Mouse (Mus musculus): ENCODE data around the gene Nell1. TPM values are rescaled to one million over a fixed set of nuclear protein-coding genes. Genes with fewer than 3 reads are reported as not detected.
A peak's percentile ranks its signal among the peaks of the same experiment; 100 is the strongest.

The Nell1 gene
- polyA plus RNA-seq, 1 experiment from 2014 or later: 14.6 TPM

DNA sequence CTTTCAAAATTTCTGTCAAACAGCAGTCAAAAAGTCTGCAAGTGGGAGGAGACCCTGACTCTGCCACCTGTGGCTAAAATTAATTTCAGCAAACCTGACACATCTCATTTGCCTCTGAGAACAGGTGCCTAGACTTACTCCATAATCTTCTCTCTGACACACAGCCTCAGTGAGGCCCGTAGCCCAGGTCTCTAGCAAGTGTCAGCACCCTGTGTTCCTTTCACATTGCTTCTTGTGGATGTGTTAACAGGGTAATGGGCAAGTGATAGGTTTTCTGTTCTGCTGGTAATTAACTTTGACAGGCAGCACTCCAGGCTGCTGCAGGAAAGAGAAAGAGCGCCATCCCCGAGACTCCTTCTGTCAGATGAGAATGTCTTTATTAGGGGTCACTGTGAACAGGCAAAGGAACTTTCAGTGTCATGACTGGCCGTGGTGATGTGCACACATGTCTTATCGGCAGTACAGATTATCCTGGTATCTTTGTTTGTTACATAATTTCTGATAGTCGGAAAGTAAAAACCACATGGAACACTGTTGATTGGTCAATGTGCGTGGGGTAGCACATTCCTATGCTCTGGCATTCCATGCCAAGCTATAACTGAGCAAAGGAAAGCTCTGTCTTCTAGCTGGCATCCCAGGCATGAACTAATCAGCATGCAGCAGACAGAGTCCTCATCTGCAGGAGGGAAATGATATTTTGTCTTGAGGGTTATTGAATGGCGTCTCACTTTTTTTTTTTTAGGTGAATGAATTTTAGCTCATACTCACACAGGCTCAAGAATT is 614.2 kb downstream of the Nell1 start:
- Histone ChIP-seq H3K9me3 (ENCODE audit: control insufficient read depth, low read length) (no peaks in the 10 kb centered on the region), H3K9ac (ENCODE audit: low read depth, low read length) (no peak overlapping the region), H3K27ac (ENCODE audit: low read depth, low read length) (no peak overlapping the region), H3K4me2 (replicated peaks; ENCODE audit: low read depth, low read length) (no peak overlapping the region), H3K4me3 (ENCODE audit: low read length) (no peak overlapping the region), H3K4me1 (ENCODE audit: control insufficient read depth, insufficient read depth, low read length) (no peaks in the 10 kb centered on the region), H3K27me3 (ENCODE audit: control insufficient read depth, insufficient read depth, low read length) (no peaks in the 10 kb centered on the region), H3K36me3 (ENCODE audit: control insufficient read depth, insufficient read depth, low read length) (no peaks in the 10 kb centered on the region)
- ATAC-seq (ENCODE audit: low FRiP score, low TSS enrichment): no peak
- WGBS: 73% methylated on average over 8 of the region's 8 CpGs

DNA sequence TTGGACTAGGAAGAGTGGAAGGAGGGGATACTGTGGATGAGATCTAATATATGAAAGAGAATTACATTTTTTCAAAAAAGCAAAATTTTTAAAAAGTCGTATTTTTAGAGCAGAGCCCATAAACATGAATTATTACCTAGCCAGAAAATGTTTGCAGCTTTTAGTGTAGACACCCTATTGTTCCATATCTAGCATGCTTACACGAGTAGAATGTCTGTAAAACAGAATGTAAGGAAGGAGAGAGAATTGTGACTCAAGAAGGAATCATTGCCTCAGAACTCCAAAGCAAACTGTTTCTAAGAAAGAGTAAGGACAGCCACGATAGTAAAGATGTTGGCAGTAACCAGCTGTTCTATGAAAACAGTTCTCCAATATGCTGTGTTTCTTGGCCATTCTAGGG is 624.2 kb downstream of the Nell1 start, which contains the start of gene 4933405O20Rik:
Gene 4933405O20Rik, plus strand, starts transcription at position 301 of the 400 bp plus-strand sequence.
- H3K36me3 ChIP-seq (ENCODE audit: control insufficient read depth, insufficient read depth, low read length): no peaks in the 10 kb centered on the region
- H3K4me3 ChIP-seq (ENCODE audit: low read length): no peak within 1 kb of the TSS
- no peak within 1 kb of the TSS for H3K27ac ChIP-seq (ENCODE audit: low read depth, low read length)
- ATAC-seq (ENCODE audit: low FRiP score, low TSS enrichment): no peak
- no peaks in the 10 kb centered on the region for H3K9me3 ChIP-seq (ENCODE audit: control insufficient read depth, low read length)
- H3K4me1 ChIP-seq (ENCODE audit: control insufficient read depth, insufficient read depth, low read length): no peaks in the 10 kb centered on the region
- no peaks in the 10 kb centered on the region for H3K27me3 ChIP-seq (ENCODE audit: control insufficient read depth, insufficient read depth, low read length)
- no peak within 1 kb of the TSS for H3K9ac ChIP-seq (ENCODE audit: low read depth, low read length)
- 75% methylated on average over 3 of the region's 3 CpGs for WGBS
- H3K4me2 ChIP-seq (replicated peaks; ENCODE audit: low read depth, low read length): no peak within 1 kb of the TSS

DNA sequence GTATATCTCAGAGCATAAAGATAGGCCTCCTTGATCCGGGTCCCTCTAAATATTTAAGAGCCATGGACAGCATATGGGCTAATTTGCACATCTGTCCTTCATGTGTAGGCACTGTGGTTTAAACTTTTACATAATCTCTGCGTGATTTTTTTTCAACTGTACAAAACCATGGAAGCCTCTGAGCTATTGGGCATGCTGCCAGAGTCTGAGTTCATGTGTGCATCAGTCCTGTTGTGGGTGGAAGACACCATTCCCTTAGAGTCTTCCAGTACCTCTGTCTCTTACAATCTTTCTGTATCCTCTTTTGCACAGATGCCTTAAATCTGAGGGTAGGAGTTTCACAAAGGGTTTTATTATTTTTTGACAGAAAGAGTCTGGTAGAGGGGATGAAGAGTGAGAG is 639.4 kb downstream of the Nell1 start:
- Histone ChIP-seq H3K9me3 (ENCODE audit: control insufficient read depth, low read length) (no peaks in the 10 kb centered on the region), H3K36me3 (ENCODE audit: control insufficient read depth, insufficient read depth, low read length) (no peaks in the 10 kb centered on the region), H3K4me3 (ENCODE audit: low read length) (no peak overlapping the region), H3K4me2 (replicated peaks; ENCODE audit: low read depth, low read length) (no peak overlapping the region), H3K27me3 (ENCODE audit: control insufficient read depth, insufficient read depth, low read length) (no peaks in the 10 kb centered on the region), H3K27ac (ENCODE audit: low read depth, low read length) (no peak overlapping the region), H3K4me1 (ENCODE audit: control insufficient read depth, insufficient read depth, low read length) (no peaks in the 10 kb centered on the region), H3K9ac (ENCODE audit: low read depth, low read length) (no peak overlapping the region)
- 80% methylated on average over 2 of the region's 2 CpGs for WGBS
- no peak for ATAC-seq (ENCODE audit: low FRiP score, low TSS enrichment)

DNA sequence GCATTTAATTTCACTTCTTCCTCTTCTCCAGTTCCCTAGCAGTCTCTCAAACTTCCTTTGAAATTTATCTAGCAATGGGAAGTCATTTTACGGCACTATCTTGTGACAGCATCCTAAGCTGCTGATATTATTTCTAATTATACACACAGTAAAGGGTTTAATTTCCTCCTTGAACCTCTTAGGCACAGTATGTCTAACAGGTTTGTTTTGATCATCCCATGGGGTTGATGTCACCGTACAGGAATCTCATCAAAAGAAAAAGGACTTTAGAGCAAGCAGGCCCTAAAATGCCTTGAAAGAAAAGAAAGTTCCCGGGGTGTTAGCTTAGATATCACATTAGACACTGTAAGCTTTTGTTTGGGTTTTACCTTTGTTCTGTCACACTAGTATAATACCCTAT is 654.5 kb downstream of the Nell1 start:
- H3K27ac ChIP-seq (ENCODE audit: low read depth, low read length): no peak overlapping the region
- H3K4me1 ChIP-seq (ENCODE audit: control insufficient read depth, insufficient read depth, low read length): no peaks in the 10 kb centered on the region
- H3K9ac ChIP-seq (ENCODE audit: low read depth, low read length): no peak overlapping the region
- no peaks in the 10 kb centered on the region for H3K9me3 ChIP-seq (ENCODE audit: control insufficient read depth, low read length)
- H3K27me3 ChIP-seq (ENCODE audit: control insufficient read depth, insufficient read depth, low read length): no peaks in the 10 kb centered on the region
- no peaks in the 10 kb centered on the region for H3K36me3 ChIP-seq (ENCODE audit: control insufficient read depth, insufficient read depth, low read length)
- no peak overlapping the region for H3K4me3 ChIP-seq (ENCODE audit: low read length)
- H3K4me2 ChIP-seq (replicated peaks; ENCODE audit: low read depth, low read length): no peak overlapping the region
- WGBS: 36% methylated on average over 3 of the region's 3 CpGs
- peak; percentile 49; the same call in 1 of the 2 replicates for ATAC-seq (ENCODE audit: low FRiP score, low TSS enrichment)

DNA sequence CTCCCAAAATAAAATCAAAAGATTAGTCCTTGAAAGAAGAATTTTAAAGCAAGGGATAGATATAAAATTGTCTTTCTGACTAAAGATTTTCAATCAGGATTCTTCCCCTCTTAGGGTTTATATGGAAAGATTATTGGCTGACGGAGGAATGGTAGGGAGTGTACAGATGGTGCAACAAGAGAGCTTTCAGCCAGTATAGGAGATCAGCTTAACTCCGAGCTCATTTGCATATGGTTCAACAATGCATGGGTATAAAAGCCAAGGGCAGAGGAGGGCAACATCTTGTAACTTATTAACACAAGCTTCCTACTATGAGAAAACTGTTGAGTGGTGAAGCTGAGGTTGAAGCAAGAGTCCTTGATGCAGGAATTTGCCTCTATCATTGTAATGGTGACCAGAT is 658.5 kb downstream of the Nell1 start:
- ATAC-seq (ENCODE audit: low FRiP score, low TSS enrichment): no peak
- Histone ChIP-seq H3K36me3 (ENCODE audit: control insufficient read depth, insufficient read depth, low read length) (no peaks in the 10 kb centered on the region), H3K27me3 (ENCODE audit: control insufficient read depth, insufficient read depth, low read length) (no peaks in the 10 kb centered on the region), H3K9ac (ENCODE audit: low read depth, low read length) (no peak overlapping the region), H3K9me3 (ENCODE audit: control insufficient read depth, low read length) (no peaks in the 10 kb centered on the region), H3K27ac (ENCODE audit: low read depth, low read length) (no peak overlapping the region), H3K4me1 (ENCODE audit: control insufficient read depth, insufficient read depth, low read length) (no peaks in the 10 kb centered on the region), H3K4me2 (replicated peaks; ENCODE audit: low read depth, low read length) (no peak overlapping the region), H3K4me3 (ENCODE audit: low read length) (no peak overlapping the region)
- 93% methylated on average over 2 of the region's 2 CpGs for WGBS

DNA sequence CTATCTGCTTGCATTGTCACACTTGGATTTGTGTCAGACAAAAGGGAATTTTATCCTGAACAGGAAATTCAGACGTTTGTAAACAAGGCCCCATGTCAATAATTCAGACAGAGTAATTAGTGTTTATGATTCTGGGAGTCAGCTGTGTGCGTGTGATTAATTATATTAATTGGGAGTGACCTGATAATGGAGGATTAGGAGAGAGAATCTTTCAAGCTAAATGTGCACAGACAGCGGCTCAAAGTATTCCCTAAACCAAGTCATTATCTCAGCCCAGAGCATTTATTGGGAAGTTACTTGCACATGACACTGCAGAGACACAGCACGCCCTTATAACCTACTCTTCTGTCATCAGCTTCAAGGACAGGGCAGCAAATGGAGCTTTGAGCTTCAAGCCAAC is 697.6 kb downstream of the Nell1 start:
- H3K27me3 ChIP-seq (ENCODE audit: control insufficient read depth, insufficient read depth, low read length): no peaks in the 10 kb centered on the region
- WGBS: 71% methylated on average over 4 of the region's 4 CpGs

DNA sequence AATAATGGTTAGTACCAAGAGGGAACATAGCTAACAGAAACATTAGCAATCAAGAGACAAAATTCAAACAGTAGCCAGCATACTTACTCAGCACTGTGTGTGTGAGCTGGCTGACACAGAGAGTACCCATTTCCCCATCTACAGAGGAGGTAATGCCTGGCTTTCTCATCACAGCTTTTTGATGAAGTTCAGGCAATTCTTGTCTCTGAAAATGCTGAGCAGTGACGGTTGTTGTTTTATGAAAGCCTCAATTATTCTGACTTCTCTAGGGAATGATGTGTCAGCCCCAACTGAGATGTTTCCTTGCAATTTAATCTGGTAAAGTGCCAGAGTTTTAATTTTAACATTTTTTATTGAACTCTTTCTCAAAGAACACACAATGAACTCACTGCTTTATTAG is 700.8 kb downstream of the Nell1 start:
- no peak overlapping the region for H3K4me2 ChIP-seq (replicated peaks; ENCODE audit: low read depth, low read length)
- H3K36me3 ChIP-seq (ENCODE audit: control insufficient read depth, insufficient read depth, low read length): no peaks in the 10 kb centered on the region
- H3K9me3 ChIP-seq (ENCODE audit: control insufficient read depth, low read length): no peaks in the 10 kb centered on the region
- WGBS: 81% methylated on average over 1 of the region's 1 CpGs
- H3K27ac ChIP-seq (ENCODE audit: low read depth, low read length): no peak overlapping the region
- H3K4me3 ChIP-seq (ENCODE audit: low read length): no peak overlapping the region
- no peak overlapping the region for H3K9ac ChIP-seq (ENCODE audit: low read depth, low read length)
- H3K27me3 ChIP-seq (ENCODE audit: control insufficient read depth, insufficient read depth, low read length): no peaks in the 10 kb centered on the region
- no peak for ATAC-seq (ENCODE audit: low FRiP score, low TSS enrichment)
- no peaks in the 10 kb centered on the region for H3K4me1 ChIP-seq (ENCODE audit: control insufficient read depth, insufficient read depth, low read length)

More for the DNA sequence above, 697.6 kb downstream of the Nell1 start:
- Histone ChIP-seq H3K36me3 (ENCODE audit: control insufficient read depth, insufficient read depth, low read length) (no peaks in the 10 kb centered on the region), H3K4me2 (replicated peaks; ENCODE audit: low read depth, low read length) (no peak overlapping the region), H3K9me3 (ENCODE audit: control insufficient read depth, low read length) (no peaks in the 10 kb centered on the region), H3K4me3 (ENCODE audit: low read length) (no peak overlapping the region), H3K9ac (ENCODE audit: low read depth, low read length) (no peak overlapping the region), H3K4me1 (ENCODE audit: control insufficient read depth, insufficient read depth, low read length) (no peaks in the 10 kb centered on the region), H3K27ac (ENCODE audit: low read depth, low read length) (no peak overlapping the region)
- ATAC-seq (ENCODE audit: low FRiP score, low TSS enrichment): no peak

DNA sequence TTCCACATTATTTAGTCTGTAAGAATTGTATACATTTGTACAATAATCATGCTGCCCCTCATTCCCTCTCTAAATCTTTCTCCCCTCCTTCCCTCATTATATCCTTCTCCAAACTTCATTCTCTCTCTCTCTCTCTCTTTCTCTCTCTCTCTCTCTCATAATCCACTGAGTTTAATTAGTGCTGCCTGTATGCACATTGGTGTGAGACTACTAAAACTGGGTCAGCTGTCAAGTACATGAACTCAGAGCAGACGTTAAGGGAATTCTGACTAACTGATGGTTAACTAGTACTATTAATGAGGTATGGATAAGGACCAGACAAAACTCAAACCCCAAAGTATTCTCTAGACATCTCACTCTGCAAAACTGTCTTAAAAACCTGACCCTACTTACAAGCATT is 702.8 kb downstream of the Nell1 start:
- no peak overlapping the region for H3K27ac ChIP-seq (ENCODE audit: low read depth, low read length)
- no peaks in the 10 kb centered on the region for H3K4me1 ChIP-seq (ENCODE audit: control insufficient read depth, insufficient read depth, low read length)
- no peak overlapping the region for H3K4me2 ChIP-seq (replicated peaks; ENCODE audit: low read depth, low read length)
- no peaks in the 10 kb centered on the region for H3K36me3 ChIP-seq (ENCODE audit: control insufficient read depth, insufficient read depth, low read length)
- no peaks in the 10 kb centered on the region for H3K9me3 ChIP-seq (ENCODE audit: control insufficient read depth, low read length)
- no peak for ATAC-seq (ENCODE audit: low FRiP score, low TSS enrichment)
- no peak overlapping the region for H3K9ac ChIP-seq (ENCODE audit: low read depth, low read length)
- H3K27me3 ChIP-seq (ENCODE audit: control insufficient read depth, insufficient read depth, low read length): no peaks in the 10 kb centered on the region
- WGBS: 72% methylated on average over 1 of the region's 1 CpGs
- H3K4me3 ChIP-seq (ENCODE audit: low read length): no peak overlapping the region

DNA sequence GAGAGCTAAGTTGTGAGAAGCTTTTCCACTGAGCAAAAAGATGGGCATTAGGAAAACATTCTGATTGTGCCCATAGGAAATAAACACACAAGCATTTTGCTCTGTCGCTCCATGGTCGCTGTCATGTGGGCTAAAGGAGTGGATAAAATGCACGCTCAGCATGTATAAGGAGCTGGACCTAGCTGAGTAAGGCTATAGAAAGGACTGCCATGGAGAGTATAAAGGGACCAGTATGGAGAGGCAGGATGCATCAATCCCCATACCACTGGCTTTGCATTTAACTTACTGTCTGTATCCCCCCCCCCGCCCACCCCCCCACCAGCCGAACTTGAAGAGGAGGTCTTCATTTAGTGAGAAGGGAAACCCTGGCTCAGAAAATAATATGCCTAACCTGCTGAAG is 711.7 kb downstream of the Nell1 start:
- Histone ChIP-seq H3K27me3 (ENCODE audit: control insufficient read depth, insufficient read depth, low read length) (no peaks in the 10 kb centered on the region), H3K4me1 (ENCODE audit: control insufficient read depth, insufficient read depth, low read length) (no peaks in the 10 kb centered on the region), H3K4me2 (replicated peaks; ENCODE audit: low read depth, low read length) (no peak overlapping the region), H3K27ac (ENCODE audit: low read depth, low read length) (no peak overlapping the region), H3K9me3 (ENCODE audit: control insufficient read depth, low read length) (no peaks in the 10 kb centered on the region), H3K9ac (ENCODE audit: low read depth, low read length) (no peak overlapping the region), H3K4me3 (ENCODE audit: low read length) (no peak overlapping the region), H3K36me3 (ENCODE audit: control insufficient read depth, insufficient read depth, low read length) (no peaks in the 10 kb centered on the region)
- 76% methylated on average over 5 of the region's 5 CpGs for WGBS
- ATAC-seq (ENCODE audit: low FRiP score, low TSS enrichment): no peak
